Mouse (Mus musculus): Measurements from ENCODE around the gene Ubtf. TPM values are rescaled to one million over a fixed set of nuclear protein-coding genes. Genes with fewer than 3 reads are reported as not detected.
"Not testable (repeated sequence)": the region's sequence is repeated elsewhere in the genome, so short reads cannot be mapped to it uniquely, and the experiment has no call there.

The Ubtf gene
- polyA plus RNA-seq, 1 experiment, result not detected

DNA sequence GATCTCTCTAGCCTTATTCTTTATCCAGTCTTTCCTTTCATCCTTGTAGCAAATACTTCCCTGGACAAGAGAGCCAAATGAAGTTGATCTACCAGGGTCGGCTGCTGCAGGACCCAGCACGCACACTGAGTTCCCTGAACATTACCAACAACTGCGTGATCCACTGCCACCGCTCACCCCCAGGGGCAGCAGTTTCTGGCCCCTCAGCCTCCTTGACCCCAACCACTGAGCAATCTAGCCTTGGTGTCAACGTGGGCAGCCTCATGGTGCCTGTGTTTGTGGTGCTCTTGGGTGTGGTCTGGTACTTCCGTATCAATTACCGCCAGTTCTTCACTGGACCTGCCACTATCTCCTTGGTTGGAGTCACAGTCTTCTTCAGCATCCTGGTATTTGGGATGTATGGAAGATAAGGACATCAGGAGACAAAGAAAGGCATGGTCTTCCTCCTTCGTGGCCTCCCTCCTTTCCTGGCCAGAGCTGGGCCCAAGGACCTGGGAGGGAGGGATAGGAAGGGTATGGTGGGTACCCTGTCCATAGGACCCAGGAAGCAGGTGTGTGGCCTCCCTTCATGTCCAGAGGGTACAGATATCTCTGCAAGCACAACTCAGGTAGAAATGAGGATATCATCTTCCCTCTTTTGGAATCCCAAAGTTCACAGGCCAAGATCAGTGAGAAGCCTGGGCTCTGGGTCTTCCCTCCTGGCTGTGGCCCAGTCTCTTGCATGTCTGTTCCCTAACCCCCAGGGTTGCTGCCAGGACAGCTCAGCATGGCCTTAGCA, 31.3 kb downstream of the Ubtf start:
- TF ChIP-seq POLR2A (IDR thresholded peaks at IDR 0.05; ENCODE audit: insufficient read depth, low read depth, low read length) (no peak), CTCF (IDR thresholded peaks at IDR 0.05; ENCODE audit: insufficient read depth, low read depth, low read length) (no peak)
- no peaks in the 10 kb centered on the region for H3K4me1 ChIP-seq (ENCODE audit: control insufficient read depth, insufficient read depth, low read length)

DNA sequence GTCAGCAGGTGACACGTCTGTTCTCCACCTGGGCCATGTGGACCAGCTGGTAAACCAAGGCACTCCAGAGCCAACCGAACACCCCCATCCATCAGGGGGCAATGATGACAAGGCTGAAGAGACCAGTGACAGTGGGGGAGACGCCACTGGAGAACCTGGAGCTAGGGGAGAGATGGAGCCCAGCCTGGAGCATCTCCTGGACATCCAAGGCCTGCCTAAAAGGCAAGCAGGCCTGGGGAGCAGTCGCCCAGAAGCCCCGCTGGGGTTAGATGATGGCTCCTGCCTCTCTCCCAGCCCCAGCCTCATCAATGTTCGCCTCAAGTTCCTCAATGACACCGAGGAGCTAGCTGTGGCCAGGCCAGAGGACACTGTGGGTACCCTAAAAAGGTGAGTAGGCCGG, 32.1 kb downstream of the Ubtf start:
- no peaks in the 10 kb centered on the region for H3K4me1 ChIP-seq (ENCODE audit: control insufficient read depth, insufficient read depth, low read length)
- no peak overlapping the region for H3K27ac ChIP-seq (ENCODE audit: insufficient read depth, low read depth, low read length)
- TF ChIP-seq CTCF (IDR thresholded peaks at IDR 0.05; ENCODE audit: insufficient read depth, low read depth, low read length), result no peak
- TF ChIP-seq POLR2A (IDR thresholded peaks at IDR 0.05; ENCODE audit: insufficient read depth, low read depth, low read length), result no peak
- H3K4me3 ChIP-seq (ENCODE audit: insufficient read depth, low read depth, low read length), result no peak overlapping the region
- WGBS, result 88% methylated on average over 8 of the region's 8 CpGs

More for the DNA sequence above, 31.3 kb downstream of the Ubtf start:
- no peak overlapping the region for H3K27ac ChIP-seq (ENCODE audit: insufficient read depth, low read depth, low read length)
- no peak overlapping the region for H3K4me3 ChIP-seq (ENCODE audit: insufficient read depth, low read depth, low read length)
- WGBS, result 83% methylated on average over 8 of the region's 8 CpGs

DNA sequence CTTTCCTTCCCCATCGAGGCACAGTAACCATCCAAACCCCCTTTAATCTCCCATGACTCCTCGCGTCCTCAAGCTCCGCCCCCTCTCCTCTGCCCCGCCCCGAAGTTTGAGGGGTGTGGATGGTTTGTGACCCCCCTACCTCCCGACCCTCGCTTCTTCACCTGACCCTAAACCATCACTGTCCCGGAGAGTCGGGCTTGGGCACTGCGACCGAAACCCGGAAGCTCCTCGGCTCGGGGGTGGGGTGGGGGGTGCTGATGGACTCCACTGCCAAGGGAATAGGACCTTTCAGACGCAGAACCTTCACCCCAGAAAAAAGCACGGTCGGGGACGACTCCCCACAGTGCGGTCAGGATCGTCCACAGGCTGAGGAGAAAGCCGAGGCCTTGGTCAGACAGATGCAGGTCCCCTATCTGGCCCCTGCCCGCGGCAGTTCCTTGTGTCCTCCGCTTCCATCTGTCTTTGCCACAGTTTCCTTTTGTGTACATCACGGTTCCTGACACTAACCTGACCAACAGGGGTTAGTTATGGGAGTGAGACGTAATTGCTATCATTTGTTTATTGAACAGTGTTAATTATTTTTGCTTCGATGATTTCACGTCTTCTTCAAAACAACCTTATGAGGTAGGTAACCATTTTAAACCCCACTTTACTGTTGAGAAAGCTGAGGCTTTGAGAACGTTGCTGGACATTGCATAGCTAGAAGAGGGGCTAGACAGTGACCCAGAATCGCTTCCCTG, 34.3 kb downstream of the Ubtf start:
- no peaks in the 10 kb centered on the region for H3K4me1 ChIP-seq (ENCODE audit: control insufficient read depth, insufficient read depth, low read length)
- TF ChIP-seq POLR2A (IDR thresholded peaks at IDR 0.05; ENCODE audit: insufficient read depth, low read depth, low read length) (no peak), CTCF (IDR thresholded peaks at IDR 0.05; ENCODE audit: insufficient read depth, low read depth, low read length) (no peak)
- peak overlapping the region; percentile 71; the same call in 1 of the 2 replicates for H3K27ac ChIP-seq (ENCODE audit: insufficient read depth, low read depth, low read length)
- peak overlapping the region; percentile 57 for H3K4me3 ChIP-seq (ENCODE audit: insufficient read depth, low read depth, low read length)
- WGBS, result 4% methylated on average over 31 of the region's 31 CpGs

DNA sequence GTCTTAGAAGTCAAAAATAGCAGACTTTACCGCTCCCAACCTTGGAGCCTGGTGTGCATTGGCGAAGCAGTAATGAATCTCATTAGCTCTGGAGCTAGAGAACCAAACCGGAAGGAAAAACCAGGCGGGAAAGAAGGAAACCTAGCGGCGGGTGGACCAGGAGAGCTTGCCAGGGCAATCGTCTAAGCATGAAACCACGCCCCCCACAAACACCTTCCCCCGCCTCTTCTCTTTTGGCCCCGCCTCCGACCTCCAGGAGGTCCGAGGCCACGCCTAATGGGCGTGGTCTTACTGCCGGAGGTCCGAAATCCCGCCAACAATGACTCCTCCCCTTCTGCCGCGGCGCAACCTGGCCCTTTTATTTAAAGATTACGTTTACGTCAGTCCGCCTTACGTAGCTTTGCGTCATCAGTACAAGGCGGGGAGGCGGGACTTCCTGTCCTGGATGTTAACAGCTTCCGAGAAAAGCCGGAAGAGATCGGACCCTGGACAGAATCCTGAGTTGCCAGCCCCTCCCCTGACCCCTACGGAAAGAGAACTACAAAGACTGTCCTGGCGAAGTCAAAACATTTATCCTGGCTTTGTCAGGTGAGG, 34.9 kb downstream of the Ubtf start, which contains the start of gene Tmub2:
Gene Tmub2 (plus strand): TSS at position 431 of the 594 bp plus-strand sequence.
- H3K4me1 ChIP-seq (ENCODE audit: control insufficient read depth, insufficient read depth, low read length), result no peaks in the 10 kb centered on the region
- peak within 1 kb of the TSS; percentile 57 for H3K4me3 ChIP-seq (ENCODE audit: insufficient read depth, low read depth, low read length)
- TF ChIP-seq POLR2A (IDR thresholded peaks at IDR 0.05; ENCODE audit: insufficient read depth, low read depth, low read length), result no peak
- peak within 1 kb of the TSS; percentile 71; the same call in 1 of the 2 replicates for H3K27ac ChIP-seq (ENCODE audit: insufficient read depth, low read depth, low read length)
- WGBS, result under 1% methylated on average over 32 of the region's 32 CpGs

DNA sequence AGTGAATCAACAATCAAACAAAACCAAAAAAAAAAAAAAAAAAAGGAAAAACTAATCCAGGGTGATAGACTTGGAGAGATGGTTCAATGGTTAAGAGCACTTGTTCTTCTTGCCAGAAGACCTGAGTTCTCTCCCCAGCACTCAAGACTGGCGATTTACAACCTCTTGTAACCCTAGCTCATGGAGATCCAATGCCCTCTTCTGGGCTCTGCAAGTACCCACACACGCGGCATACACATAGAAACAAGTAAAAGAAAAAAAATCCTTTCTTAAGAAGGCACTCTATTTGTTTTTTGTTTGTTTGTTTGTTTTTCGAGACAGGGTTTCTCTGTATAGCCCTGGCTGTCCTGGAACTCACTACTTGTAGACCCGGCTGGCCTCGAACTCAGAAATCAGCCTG, 35.6 kb downstream of the Ubtf start:
- H3K4me3 ChIP-seq (ENCODE audit: insufficient read depth, low read depth, low read length), result no peak overlapping the region
- no peak for TF ChIP-seq CTCF (IDR thresholded peaks at IDR 0.05; ENCODE audit: insufficient read depth, low read depth, low read length)
- TF ChIP-seq POLR2A (IDR thresholded peaks at IDR 0.05; ENCODE audit: insufficient read depth, low read depth, low read length), result no peak
- no peaks in the 10 kb centered on the region for H3K4me1 ChIP-seq (ENCODE audit: control insufficient read depth, insufficient read depth, low read length)
- WGBS, result 84% methylated on average over 6 of the region's 6 CpGs
- H3K27ac ChIP-seq (ENCODE audit: insufficient read depth, low read depth, low read length), result no peak overlapping the region

DNA sequence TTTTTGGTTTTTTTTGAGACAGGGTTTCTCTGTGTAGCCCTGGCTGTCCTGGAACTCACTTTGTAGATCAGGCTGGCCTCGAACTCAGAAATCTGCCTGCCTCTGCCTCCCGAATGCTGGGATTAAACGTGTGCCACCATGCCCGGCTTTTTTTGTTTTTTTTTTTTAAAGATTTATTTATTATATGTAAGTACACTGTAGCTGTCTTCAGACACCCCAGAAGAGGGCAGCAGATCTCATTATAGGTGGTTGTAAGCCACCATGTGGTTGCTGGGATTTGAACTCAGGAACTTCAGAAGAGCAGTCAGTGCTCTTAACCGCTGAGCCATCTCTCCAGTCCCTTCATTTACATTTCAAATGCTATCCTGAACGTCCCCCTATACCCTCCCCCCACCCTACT, 39.3 kb downstream of the Ubtf start:
- H3K4me1 ChIP-seq (ENCODE audit: control insufficient read depth, insufficient read depth, low read length); H3K27ac ChIP-seq (ENCODE audit: insufficient read depth, low read depth, low read length); H3K4me3 ChIP-seq (ENCODE audit: insufficient read depth, low read depth, low read length): not testable (repeated sequence)
- 67% methylated on average over 6 of the region's 6 CpGs for WGBS

DNA sequence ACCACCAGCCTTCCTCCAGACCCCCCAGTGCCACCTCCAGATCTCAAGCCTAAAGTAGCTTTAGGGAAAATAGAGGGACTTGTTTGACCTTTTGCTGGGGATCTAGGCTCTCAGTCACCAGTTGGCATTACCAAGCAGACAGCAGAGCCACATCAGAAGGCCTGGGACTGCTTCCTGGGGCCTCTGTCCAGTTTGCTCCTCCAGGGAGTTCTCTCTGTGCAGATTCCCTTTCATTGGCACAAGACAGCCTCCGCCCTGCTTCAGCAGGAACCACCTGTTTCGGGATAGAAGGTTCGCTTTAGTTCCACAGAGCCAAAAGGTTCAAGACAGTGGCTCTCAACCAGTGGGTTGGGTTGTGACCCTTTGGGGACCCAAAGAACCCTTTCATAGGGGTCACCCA, 39.9 kb downstream of the Ubtf start:
- Histone ChIP-seq H3K27ac (ENCODE audit: insufficient read depth, low read depth, low read length) (no peak overlapping the region), H3K4me3 (ENCODE audit: insufficient read depth, low read depth, low read length) (no peak overlapping the region), H3K4me1 (ENCODE audit: control insufficient read depth, insufficient read depth, low read length) (peaks cover 7% of the 10 kb centered on the region)
- TF ChIP-seq CTCF (IDR thresholded peaks at IDR 0.05; ENCODE audit: insufficient read depth, low read depth, low read length), result no peak
- no peak for TF ChIP-seq POLR2A (IDR thresholded peaks at IDR 0.05; ENCODE audit: insufficient read depth, low read depth, low read length)
- WGBS, result 93% methylated on average over 3 of the region's 3 CpGs

DNA sequence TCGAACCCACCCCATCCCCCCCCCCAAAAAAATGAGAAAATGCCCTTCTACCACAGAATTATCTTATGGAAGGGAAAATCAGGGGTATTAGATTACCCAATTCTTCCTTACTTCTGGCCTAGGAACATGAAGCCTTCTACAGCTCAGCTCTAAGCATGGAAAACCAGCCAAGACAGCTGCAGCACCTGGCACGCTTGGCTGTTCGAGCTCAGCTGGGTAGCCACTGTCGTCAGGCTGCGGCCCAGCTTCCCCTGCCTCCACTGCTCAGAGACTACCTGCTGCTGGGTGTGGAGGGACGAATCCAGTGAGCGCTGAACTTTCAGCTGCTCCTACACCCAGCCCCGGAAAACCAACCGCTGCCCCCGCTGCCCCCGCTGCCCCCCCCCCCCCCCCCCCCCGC, 41.8 kb downstream of the Ubtf start:
- peaks cover 7% of the 10 kb centered on the region for H3K4me1 ChIP-seq (ENCODE audit: control insufficient read depth, insufficient read depth, low read length)
- no peak for TF ChIP-seq CTCF (IDR thresholded peaks at IDR 0.05; ENCODE audit: insufficient read depth, low read depth, low read length)
- TF ChIP-seq POLR2A (IDR thresholded peaks at IDR 0.05; ENCODE audit: insufficient read depth, low read depth, low read length), result no peak
- 56% methylated on average over 10 of the region's 12 CpGs for WGBS
- H3K27ac ChIP-seq (ENCODE audit: insufficient read depth, low read depth, low read length), result no peak overlapping the region
- no peak overlapping the region for H3K4me3 ChIP-seq (ENCODE audit: insufficient read depth, low read depth, low read length)

DNA sequence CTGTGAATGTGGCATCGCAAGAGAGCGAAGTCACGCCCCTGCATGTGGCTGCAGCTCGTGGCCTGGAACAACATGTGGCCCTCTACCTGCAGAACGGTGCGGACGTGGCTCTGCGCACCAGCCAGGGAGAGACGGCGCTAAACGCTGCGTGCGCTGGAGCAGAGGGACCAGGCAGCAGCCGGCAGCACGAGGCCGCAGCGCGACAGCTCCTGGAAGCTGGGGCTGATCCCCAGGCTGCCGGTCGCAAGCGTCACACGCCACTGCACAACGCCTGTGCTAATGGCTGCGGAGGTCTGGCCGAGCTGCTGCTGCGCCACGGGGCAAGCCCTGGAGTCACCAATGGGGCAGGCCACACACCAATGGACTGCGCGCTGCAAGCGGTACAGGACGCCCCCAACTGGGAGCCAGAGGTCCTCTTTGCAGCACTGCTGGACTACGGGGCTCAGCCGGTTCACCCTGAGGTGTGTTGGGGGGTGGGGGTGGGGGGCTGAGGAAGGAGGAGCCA, 43.1 kb downstream of the Ubtf start:
- no peak for TF ChIP-seq POLR2A (IDR thresholded peaks at IDR 0.05; ENCODE audit: insufficient read depth, low read depth, low read length)
- no peak for TF ChIP-seq CTCF (IDR thresholded peaks at IDR 0.05; ENCODE audit: insufficient read depth, low read depth, low read length)
- WGBS, result 2% methylated on average over 33 of the region's 33 CpGs
- Histone ChIP-seq H3K4me1 (ENCODE audit: control insufficient read depth, insufficient read depth, low read length) (peaks cover 7% of the 10 kb centered on the region), H3K27ac (ENCODE audit: insufficient read depth, low read depth, low read length) (no peak overlapping the region), H3K4me3 (ENCODE audit: insufficient read depth, low read depth, low read length) (peak overlapping the region; percentile 31)

Measured in olfactory bulb, adult 2 months (tissue).